Mouse (Mus musculus): ENCODE results near the gene Rps27l. TPM values are rescaled to one million over a fixed set of nuclear protein-coding genes. Genes with fewer than 3 reads are reported as not detected.

Gene Rps27l
- polyA plus RNA-seq, 1 experiment from 2014 or later, result 628 TPM

Other genes with a start within 250 kb of the Rps27l start
- 0.28 and 0.30 TPM in 2 replicates for gene Car12, start 232.4 kb upstream of the Rps27l start, polyA plus RNA-seq (2014; fragmentation: Nextera tagmentation; extraction: Ambion mirVana)
- gene Aph1b, start 150.6 kb upstream of the Rps27l start, polyA plus RNA-seq (2014; fragmentation: Nextera tagmentation; extraction: Ambion mirVana), result 8.2 and 8.9 TPM in 2 replicates
- 0.60 and 0.83 TPM in 2 replicates for gene Gm10647, start 149.0 kb upstream of the Rps27l start, polyA plus RNA-seq (2014; fragmentation: Nextera tagmentation; extraction: Ambion mirVana)
- 0.34 and 1.1 TPM in 2 replicates for gene Aph1c, start 111.4 kb upstream of the Rps27l start, polyA plus RNA-seq (2014; fragmentation: Nextera tagmentation; extraction: Ambion mirVana)
- 23.6 and 24.4 TPM in 2 replicates for gene Rab8b, start 26.4 kb upstream of the Rps27l start, polyA plus RNA-seq (2014; fragmentation: Nextera tagmentation; extraction: Ambion mirVana)
- 12.2 and 12.3 TPM in 2 replicates for gene Lactb, start 29.4 kb downstream of the Rps27l start, polyA plus RNA-seq (2014; fragmentation: Nextera tagmentation; extraction: Ambion mirVana)
- gene Tpm1, start 103.3 kb downstream of the Rps27l start, polyA plus RNA-seq (2014; fragmentation: Nextera tagmentation; extraction: Ambion mirVana), result 4,955 and 5,093 TPM in 2 replicates